Mouse (Mus musculus) liver, adult 2 months (tissue): ENCODE measurements around the gene Nipbl.

Experiments
- CTCF ChIP-seq: fragments of 200-500 bp; IDR thresholded peaks from 2 replicates; pipeline ENCODE4 v1.5.1; 2011; ENCODE audit warnings: low read depth, low read length, control low read depth
- POLR2A ChIP-seq: fragments of 200-500 bp; IDR thresholded peaks from 2 replicates; pipeline ENCODE4 v1.6.1; 2011; ENCODE audit warnings: low read length, control low read depth; ENCODE audit not compliant: insufficient read depth; ENCODE audit errors: extremely low read depth

- TF ChIP-seq CTCF: no peak
- TF ChIP-seq POLR2A: no peak
These were observed 118.6 kb downstream of the Nipbl start for GRCm38 (mm10) chr15:8325629-8326028.
